Mouse (Mus musculus): ENCODE results near the gene Grik3. TPM values are rescaled to one million over a fixed set of nuclear protein-coding genes. Genes with fewer than 3 reads are reported as not detected.

The Grik3 gene
- total and polyA plus RNA-seq, 3 experiments: not detected

DNA sequence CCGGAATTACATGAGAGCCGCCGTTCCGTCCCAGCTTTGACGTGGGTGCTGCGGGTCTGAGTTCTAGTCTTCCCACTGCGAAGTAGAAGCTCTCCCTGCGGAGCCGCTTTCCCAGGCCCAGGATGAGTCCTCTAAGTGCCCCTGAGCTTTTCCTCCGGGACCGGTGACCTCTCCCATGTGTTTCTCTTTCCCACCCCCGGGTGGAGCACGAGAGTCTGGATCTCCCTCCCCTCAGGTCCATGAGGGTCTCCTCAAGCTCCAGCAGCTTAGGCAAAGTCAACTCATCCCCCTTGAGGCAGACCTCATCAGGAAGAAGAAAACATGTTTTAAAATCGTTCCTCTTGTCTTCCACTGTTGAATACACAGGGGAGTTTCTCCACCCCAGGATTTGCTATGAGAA, 127.4 kb downstream of the Grik3 start:
- DNase-seq (ENCODE audit: extremely low read depth): no peak
- Histone ChIP-seq H3K27me3 (replicated peaks) (peaks cover 80% of the 10 kb centered on the region), H3K4me2 (ENCODE audit: insufficient read depth, low read depth, poor library complexity, severe bottlenecking) (no peak overlapping the region), H3K36me3 (replicated peaks in 1 of 2; ENCODE audit: control insufficient read depth in 1 of 2, insufficient read depth in 1 of 2, low read length in 1 of 2) (no peaks in the 10 kb centered on the region), H3K4me3 (replicated peaks in 1 of 3; ENCODE audit: low read depth in 2 of 3, low read length in 2 of 3, poor library complexity in 1 of 3) (no peak overlapping the region), H3K79me2 (replicated peaks; ENCODE audit: control insufficient read depth, extremely low read depth, insufficient read depth, poor library complexity, severe bottlenecking) (no peaks in the 10 kb centered on the region), H3K9me3 (replicated peaks; ENCODE audit: low read length) (no peaks in the 10 kb centered on the region), H3K4me1 (ENCODE audit: control insufficient read depth in 1 of 2, insufficient read depth in 2 of 2) (0 out of 4 replicates have a peak, but pooled peaks cover 0 to 2% of the 10 kb centered on the region in 2 experiments), H3K27ac (ENCODE audit: insufficient read depth, low read depth) (no peak overlapping the region), H3K9ac (ENCODE audit: insufficient read depth, low read depth) (no peak overlapping the region)
- TF ChIP-seq POLR2AphosphoS2 (IDR thresholded peaks at IDR 0.05; ENCODE audit: low read depth, low read length): no peak
- no peak for TF ChIP-seq EP300 (IDR thresholded peaks at IDR 0.05; ENCODE audit: low read length)
- TF ChIP-seq SMC3 (IDR thresholded peaks at IDR 0.05; ENCODE audit: low read depth, low read length): no peak
- no peak for TF ChIP-seq CTCF (conservative IDR thresholded peaks at IDR 0.05 in 1 of 2, IDR thresholded peaks at IDR 0.05 in 1 of 2; ENCODE audit: low read depth in 2 of 2, low read length in 2 of 2)
- no peak for TF ChIP-seq MAX (IDR thresholded peaks at IDR 0.05; ENCODE audit: low read length)
- TF ChIP-seq HCFC1 (IDR thresholded peaks at IDR 0.05; ENCODE audit: low read depth, low read length): no peak
- TF ChIP-seq ZMIZ1 (IDR thresholded peaks at IDR 0.05; ENCODE audit: low read depth, low read length): no peak
- no peak for TF ChIP-seq ZNF384 (IDR thresholded peaks at IDR 0.05; ENCODE audit: low read depth, low read length)
- TF ChIP-seq MYC (IDR thresholded peaks at IDR 0.05; ENCODE audit: low read depth, low read length): no peak
- TF ChIP-seq USF2 (conservative IDR thresholded peaks at IDR 0.05; ENCODE audit: low read depth, low read length): no peak
- TF ChIP-seq E2F4 (IDR thresholded peaks at IDR 0.05; ENCODE audit: insufficient replicate concordance, low read depth, low read length): no peak
- no peak for TF ChIP-seq NRF1 (IDR thresholded peaks at IDR 0.05; ENCODE audit: low read depth, low read length)
- TF ChIP-seq RCOR1 (conservative IDR thresholded peaks at IDR 0.05; ENCODE audit: low read depth, low read length): no peak
- TF ChIP-seq MXI1 (IDR thresholded peaks at IDR 0.05; ENCODE audit: low read depth, low read length): no peak
- TF ChIP-seq MAFK (IDR thresholded peaks at IDR 0.05; ENCODE audit: insufficient replicate concordance, low read length): no peak
- TF ChIP-seq JUND (conservative IDR thresholded peaks at IDR 0.05; ENCODE audit: low read depth, low read length): no peak
- in situ Hi-C loops (cut with MboI; ENCODE audit: low pct_ligation_motif_present, low pct_unique_long_range_greater_than_20kb, low sequenced_read_pairs) (no loop called here), dilution Hi-C loops (cut with MboI; ENCODE audit: extremely low pct_ligation_motif_present, extremely low pct_unique_long_range_greater_than_20kb, low sequenced_read_pairs) (no loop called here)

- Histone ChIP-seq H3K4me2 (ENCODE audit: insufficient read depth, low read depth, poor library complexity, severe bottlenecking) (no peak overlapping the region), H3K36me3 (replicated peaks in 1 of 2; ENCODE audit: control insufficient read depth in 1 of 2, insufficient read depth in 1 of 2, low read length in 1 of 2) (no peaks in the 10 kb centered on the region), H3K79me2 (replicated peaks; ENCODE audit: control insufficient read depth, extremely low read depth, insufficient read depth, poor library complexity, severe bottlenecking) (no peaks in the 10 kb centered on the region), H3K27me3 (replicated peaks) (peaks cover 80% of the 10 kb centered on the region), H3K9me3 (replicated peaks; ENCODE audit: low read length) (no peaks in the 10 kb centered on the region), H3K27ac (ENCODE audit: insufficient read depth, low read depth) (no peak overlapping the region), H3K4me1 (ENCODE audit: control insufficient read depth in 1 of 2, insufficient read depth in 2 of 2) (0 out of 4 replicates have a peak, but pooled peaks cover 0 to 2% of the 10 kb centered on the region in 2 experiments), H3K4me3 (replicated peaks in 1 of 3; ENCODE audit: low read depth in 2 of 3, low read length in 2 of 3, poor library complexity in 1 of 3) (no peak overlapping the region), H3K9ac (ENCODE audit: insufficient read depth, low read depth) (no peak overlapping the region)
- DNase-seq (ENCODE audit: extremely low read depth): no peak
- dilution Hi-C loops (cut with MboI; ENCODE audit: extremely low pct_ligation_motif_present, extremely low pct_unique_long_range_greater_than_20kb, low sequenced_read_pairs): no loop called here
- TF ChIP-seq NELFE (IDR thresholded peaks at IDR 0.05; ENCODE audit: low read depth, low read length): no peak
- peak in 1 of 2 experiments; percentile 18; a peak in 1 of 4 replicates for TF ChIP-seq CTCF (conservative IDR thresholded peaks at IDR 0.05 in 1 of 2, IDR thresholded peaks at IDR 0.05 in 1 of 2; ENCODE audit: low read depth in 2 of 2, low read length in 2 of 2)
- no peak for TF ChIP-seq ZC3H11A (IDR thresholded peaks at IDR 0.05; ENCODE audit: low read depth, low read length)
- no peak for TF ChIP-seq NRF1 (IDR thresholded peaks at IDR 0.05; ENCODE audit: low read depth, low read length)
- TF ChIP-seq CHD1 (IDR thresholded peaks at IDR 0.05; ENCODE audit: low read depth, low read length): no peak
- TF ChIP-seq SIN3A (IDR thresholded peaks at IDR 0.05; ENCODE audit: low read length): no peak
- TF ChIP-seq UBTF (IDR thresholded peaks at IDR 0.05; ENCODE audit: low read depth, low read length): no peak
- in situ Hi-C loops (cut with MboI; ENCODE audit: low pct_ligation_motif_present, low pct_unique_long_range_greater_than_20kb, low sequenced_read_pairs): no loop called here
Measured at GRCm38 (mm10) chr4:125618524-125619320, 128.2 kb downstream of the Grik3 start.

Data from CH12.LX (cell line).